Mouse (Mus musculus): Measurements from ENCODE around the gene Dclre1c. TPM values are rescaled to one million over a fixed set of nuclear protein-coding genes. Genes with fewer than 3 reads are reported as not detected.

Dclre1c gene
- total RNA-seq, 2 experiments from 2014 or later = 14.2 to 27.4 TPM

GRCm38 (mm10) chr2:3474361-3474805 is 50.5 kb downstream of the Dclre1c start:
- ATAC-seq (replicated peaks; ENCODE audit: poor library complexity, severe bottlenecking) = peak; percentile 30

GRCm38 (mm10) chr2:3474861-3475283 is 50.9 kb downstream of the Dclre1c start, which contains the start of gene Suv39h2:
Gene Suv39h2, minus strand, starts transcription at chr2:3475031.
- peak; percentile 93 for ATAC-seq (replicated peaks; ENCODE audit: poor library complexity, severe bottlenecking)

GRCm38 (mm10) chr2:3475746-3476251 is 51.9 kb downstream of the Dclre1c start:
- 0 out of 2 replicates have a peak, but pooled peaks have one; percentile 4 for ATAC-seq (replicated peaks; ENCODE audit: poor library complexity, severe bottlenecking)

GRCm38 (mm10) chr2:3480239-3480638 is 56.3 kb downstream of the Dclre1c start:
- ATAC-seq (replicated peaks; ENCODE audit: poor library complexity, severe bottlenecking) = no peak

- no peak for ATAC-seq (replicated peaks; ENCODE audit: poor library complexity, severe bottlenecking)
Observed at GRCm38 (mm10) chr2:3489816-3490215, 65.9 kb downstream of the Dclre1c start.

- no peak for ATAC-seq (replicated peaks; ENCODE audit: poor library complexity, severe bottlenecking)
Observed at GRCm38 (mm10) chr2:3493833-3494409, 70.0 kb downstream of the Dclre1c start.

- ATAC-seq (replicated peaks; ENCODE audit: poor library complexity, severe bottlenecking) = no peak
Observed at GRCm38 (mm10) chr2:3499543-3499942, 75.6 kb downstream of the Dclre1c start.

GRCm38 (mm10) chr2:3500886-3501285 is 77.0 kb downstream of the Dclre1c start:
- ATAC-seq (replicated peaks; ENCODE audit: poor library complexity, severe bottlenecking) = peak; percentile 60

GRCm38 (mm10) chr2:3512076-3512475 is 88.1 kb downstream of the Dclre1c start:
- ATAC-seq (replicated peaks; ENCODE audit: poor library complexity, severe bottlenecking) = peak; percentile 40

- ATAC-seq (replicated peaks; ENCODE audit: poor library complexity, severe bottlenecking) = peak; percentile 91
Observed at GRCm38 (mm10) chr2:3512552-3513454, 88.9 kb downstream of the Dclre1c start, which contains the start of the genes Gm45902, Hspa14 and Cdnf. Gene Gm45902, minus strand, starts transcription at chr2:3512790. Gene Hspa14, minus strand, starts transcription at chr2:3512814. Gene Cdnf, plus strand, starts transcription at chr2:3513030.

Other genes starting within 250 kb of the Dclre1c start
- gene Nmt2, start 139.9 kb upstream of the Dclre1c start, total RNA-seq (2014; fragmentation: Nextera tagmentation) = 13.8 and 16.6 TPM in 2 replicates
- 24.4 and 24.9 TPM in 2 replicates for gene Nmt2, start 139.9 kb upstream of the Dclre1c start, total RNA-seq (2017)
- gene Rpp38, start 91.5 kb upstream of the Dclre1c start, total RNA-seq (2014; fragmentation: Nextera tagmentation) = 19.7 and 22.4 TPM in 2 replicates
- gene Rpp38, start 91.5 kb upstream of the Dclre1c start, total RNA-seq (2017) = 10.0 and 15.2 TPM in 2 replicates
- not detected in 2 replicates for gene Acbd7, start 88.0 kb upstream of the Dclre1c start, total RNA-seq (2014; fragmentation: Nextera tagmentation)
- not detected in 2 replicates for gene Acbd7, start 88.0 kb upstream of the Dclre1c start, total RNA-seq (2017)
- gene Olah, start 26.9 kb upstream of the Dclre1c start, total RNA-seq (2014; fragmentation: Nextera tagmentation) = not detected in 2 replicates
- not detected in 2 replicates for gene Olah, start 26.9 kb upstream of the Dclre1c start, total RNA-seq (2017)
- gene Meig1, start 1.5 kb upstream of the Dclre1c start, total RNA-seq (2014; fragmentation: Nextera tagmentation) = not detected in 2 replicates
- gene Meig1, start 1.5 kb upstream of the Dclre1c start, total RNA-seq (2017) = not detected in 2 replicates
- gene Suv39h2, start 50.9 kb downstream of the Dclre1c start, total RNA-seq (2014; fragmentation: Nextera tagmentation) = 11.7 and 14.5 TPM in 2 replicates
- gene Suv39h2, start 50.9 kb downstream of the Dclre1c start, total RNA-seq (2017) = 16.6 and 24.4 TPM in 2 replicates
- 5.8 and 6.2 TPM in 2 replicates for gene Gm45902, start 88.7 kb downstream of the Dclre1c start, total RNA-seq (2014; fragmentation: Nextera tagmentation)
- 12.4 and 13.0 TPM in 2 replicates for gene Gm45902, start 88.7 kb downstream of the Dclre1c start, total RNA-seq (2017)
- gene Hspa14, start 88.7 kb downstream of the Dclre1c start, total RNA-seq (2014; fragmentation: Nextera tagmentation) = 83.7 and 88.6 TPM in 2 replicates
- gene Hspa14, start 88.7 kb downstream of the Dclre1c start, total RNA-seq (2017) = 155 and 173 TPM in 2 replicates
- not detected in 2 replicates for gene Cdnf, start 88.9 kb downstream of the Dclre1c start, total RNA-seq (2014; fragmentation: Nextera tagmentation)
- 0.22 and 13.2 TPM in 2 replicates for gene Cdnf, start 88.9 kb downstream of the Dclre1c start, total RNA-seq (2017)
- gene Fam107b, start 146.4 kb downstream of the Dclre1c start, total RNA-seq (2014; fragmentation: Nextera tagmentation) = 415 and 416 TPM in 2 replicates
- 801 and 969 TPM in 2 replicates for gene Fam107b, start 146.4 kb downstream of the Dclre1c start, total RNA-seq (2017)

Data from granulocyte monocyte progenitor cell, adult 5-6 weeks (primary cell).